Mouse (Mus musculus): ENCODE data around the gene Foxo1.

Foxo1 gene

GRCm38 (mm10) chr3:52268487-52268736 is 276 bp downstream of the Foxo1 start:
- no peak for DNase-seq (ENCODE audit: low read depth, low spot score)

- DNase-seq (ENCODE audit: low read depth, low spot score) = peak; percentile 62
Measured at GRCm38 (mm10) chr3:52268737-52269513, 789 bp downstream of the Foxo1 start.

- DNase-seq (ENCODE audit: low read depth, low spot score) = peak; percentile 77
Measured at GRCm38 (mm10) chr3:52269514-52270351, 1.6 kb downstream of the Foxo1 start.

- DNase-seq (ENCODE audit: low read depth, low spot score) = no peak
Measured at GRCm38 (mm10) chr3:52270511-52270910, 2.4 kb downstream of the Foxo1 start.

- no peak for DNase-seq (ENCODE audit: low read depth, low spot score)
Measured at GRCm38 (mm10) chr3:52271376-52271775, 3.2 kb downstream of the Foxo1 start.

GRCm38 (mm10) chr3:52272376-52272865 is 4.3 kb downstream of the Foxo1 start:
- no peak for DNase-seq (ENCODE audit: low read depth, low spot score)

- DNase-seq (ENCODE audit: low read depth, low spot score) = no peak
Measured at GRCm38 (mm10) chr3:52274475-52274874, 6.3 kb downstream of the Foxo1 start.

GRCm38 (mm10) chr3:52275037-52275555 is 7.0 kb downstream of the Foxo1 start:
- no peak for DNase-seq (ENCODE audit: low read depth, low spot score)

GRCm38 (mm10) chr3:52280681-52281080 is 12.5 kb downstream of the Foxo1 start:
- no peak for DNase-seq (ENCODE audit: low read depth, low spot score)

- no peak for DNase-seq (ENCODE audit: low read depth, low spot score)
Measured at GRCm38 (mm10) chr3:52281882-52282281, 13.7 kb downstream of the Foxo1 start.

- DNase-seq (ENCODE audit: low read depth, low spot score) = no peak
Measured at GRCm38 (mm10) chr3:52282369-52282768, 14.2 kb downstream of the Foxo1 start.

- DNase-seq (ENCODE audit: low read depth, low spot score) = no peak
Measured at GRCm38 (mm10) chr3:52283521-52283920, 15.4 kb downstream of the Foxo1 start.

GRCm38 (mm10) chr3:52290811-52291210 is 22.7 kb downstream of the Foxo1 start:
- no peak for DNase-seq (ENCODE audit: low read depth, low spot score)

GRCm38 (mm10) chr3:52292498-52292897 is 24.4 kb downstream of the Foxo1 start:
- no peak for DNase-seq (ENCODE audit: low read depth, low spot score)

GRCm38 (mm10) chr3:52293946-52294345 is 25.8 kb downstream of the Foxo1 start:
- no peak for DNase-seq (ENCODE audit: low read depth, low spot score)

GRCm38 (mm10) chr3:52295688-52296087 is 27.6 kb downstream of the Foxo1 start:
- no peak for DNase-seq (ENCODE audit: low read depth, low spot score)

GRCm38 (mm10) chr3:52296224-52296760 is 28.2 kb downstream of the Foxo1 start:
- DNase-seq (ENCODE audit: low read depth, low spot score) = no peak

GRCm38 (mm10) chr3:52297291-52298018 is 29.3 kb downstream of the Foxo1 start:
- DNase-seq (ENCODE audit: low read depth, low spot score) = no peak

GRCm38 (mm10) chr3:52298683-52299082 is 30.5 kb downstream of the Foxo1 start:
- DNase-seq (ENCODE audit: low read depth, low spot score) = no peak

GRCm38 (mm10) chr3:52299376-52299775 is 31.2 kb downstream of the Foxo1 start:
- DNase-seq (ENCODE audit: low read depth, low spot score) = peak; percentile 10

- DNase-seq (ENCODE audit: low read depth, low spot score) = no peak
Measured at GRCm38 (mm10) chr3:52300517-52300916, 32.4 kb downstream of the Foxo1 start.

- no peak for DNase-seq (ENCODE audit: low read depth, low spot score)
Measured at GRCm38 (mm10) chr3:52303301-52303700, 35.2 kb downstream of the Foxo1 start.
